Mouse (Mus musculus): ENCODE measurements around the gene Gabpb1. TPM values are rescaled to one million over a fixed set of nuclear protein-coding genes. Genes with fewer than 3 reads are reported as not detected.

The Gabpb1 gene
- polyA plus RNA-seq, 1 experiment from 2014 or later: 28.5 TPM

DNA sequence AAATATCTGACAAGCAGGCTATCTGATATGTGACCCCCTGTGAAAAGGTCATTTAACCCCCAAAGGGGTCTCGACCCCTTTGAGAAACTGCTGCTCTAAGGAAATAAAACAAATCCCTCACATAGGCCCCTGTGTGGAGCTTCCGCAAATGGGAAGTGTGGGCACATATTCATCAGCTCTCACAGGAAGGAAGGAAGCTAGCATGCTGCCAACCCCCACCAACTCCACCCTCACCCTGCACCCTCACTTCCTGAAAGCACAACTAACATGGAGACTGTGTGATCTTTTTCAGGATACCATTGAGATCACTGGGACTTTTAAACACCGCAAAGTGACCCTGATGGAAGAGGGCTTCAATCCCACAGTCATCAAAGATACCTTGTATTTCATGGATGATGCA is 88.7 kb downstream of the Gabpb1 start:
- no peak overlapping the region for H3K9ac ChIP-seq
- no peak overlapping the region for H3K4me2 ChIP-seq
- H3K27ac ChIP-seq: no peak overlapping the region
- H3K4me3 ChIP-seq: no peak overlapping the region
- no peaks in the 10 kb centered on the region for H3K4me1 ChIP-seq (replicated peaks)
- 69% methylated on average over 3 of the region's 3 CpGs for WGBS
- H3K9me3 ChIP-seq (replicated peaks): no peaks in the 10 kb centered on the region
- ATAC-seq (replicated peaks; ENCODE audit: insufficient number of reproducible peaks, insufficient read depth, low FRiP score, low read depth): no peak
- H3K27me3 ChIP-seq: no peaks in the 10 kb centered on the region
- no peaks in the 10 kb centered on the region for H3K36me3 ChIP-seq

DNA sequence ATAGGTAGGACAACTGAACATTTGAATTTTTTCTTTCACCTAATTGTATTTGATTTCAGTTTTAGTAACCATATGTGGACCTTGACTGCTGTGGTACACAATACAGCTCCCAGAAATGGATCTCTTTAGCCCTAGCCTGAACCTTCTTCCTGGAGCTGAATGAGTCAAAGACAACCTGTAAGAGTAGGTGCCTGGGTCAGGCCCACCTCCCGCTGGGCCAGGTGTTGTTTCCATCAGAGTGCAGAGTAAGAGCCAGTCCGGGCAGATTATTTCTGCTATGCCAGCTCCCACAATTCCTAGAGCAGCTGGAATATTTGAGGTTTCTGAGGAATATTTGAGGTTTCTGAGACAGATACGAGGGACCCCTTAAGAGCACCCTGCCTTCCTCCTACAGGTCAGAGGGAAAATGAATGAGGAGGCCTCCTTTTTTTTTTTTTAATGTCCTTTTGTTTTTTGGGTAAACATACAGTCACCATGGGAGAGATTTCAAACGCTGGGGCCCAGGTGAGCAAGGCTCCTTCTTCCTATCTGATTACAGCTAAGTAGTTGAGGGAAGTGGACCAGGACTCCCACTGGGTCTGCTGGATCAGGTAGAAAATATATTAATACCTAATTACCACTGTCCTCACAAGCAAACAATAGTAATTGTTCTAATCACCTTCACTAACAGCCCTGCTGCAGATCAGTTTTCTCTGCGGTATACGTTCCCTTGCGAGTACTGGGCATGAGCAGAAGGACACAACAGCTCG is 91.3 kb downstream of the Gabpb1 start:
- no peak for ATAC-seq (replicated peaks; ENCODE audit: insufficient number of reproducible peaks, insufficient read depth, low FRiP score, low read depth)

DNA sequence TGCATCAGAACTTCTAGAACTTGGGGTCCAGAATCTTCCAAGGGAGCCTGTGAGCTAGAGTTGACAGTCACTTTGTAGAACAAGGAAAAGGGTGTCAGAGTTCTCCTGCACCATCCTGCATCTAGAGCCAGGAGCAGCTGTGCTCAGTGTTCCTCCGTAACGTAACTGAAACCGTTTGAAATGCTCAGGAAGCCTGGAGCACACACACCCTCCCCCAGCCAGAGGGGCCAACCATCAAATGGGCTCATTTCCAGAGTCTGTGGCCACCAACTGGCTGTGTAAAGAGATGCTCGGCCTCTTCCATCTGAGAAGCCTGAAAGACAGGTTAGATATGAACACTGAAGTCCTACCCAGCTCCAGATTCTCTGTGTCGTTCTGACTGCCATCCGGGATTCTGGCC is 92.2 kb downstream of the Gabpb1 start:
- H3K27ac ChIP-seq: no peak overlapping the region
- no peaks in the 10 kb centered on the region for H3K27me3 ChIP-seq
- ATAC-seq (replicated peaks; ENCODE audit: insufficient number of reproducible peaks, insufficient read depth, low FRiP score, low read depth): no peak
- no peaks in the 10 kb centered on the region for H3K36me3 ChIP-seq
- 64% methylated on average over 6 of the region's 6 CpGs for WGBS
- H3K4me3 ChIP-seq: no peak overlapping the region
- H3K9ac ChIP-seq: no peak overlapping the region
- no peaks in the 10 kb centered on the region for H3K4me1 ChIP-seq (replicated peaks)
- H3K4me2 ChIP-seq: no peak overlapping the region
- no peaks in the 10 kb centered on the region for H3K9me3 ChIP-seq (replicated peaks)

More for the DNA sequence above, 91.3 kb downstream of the Gabpb1 start:
- Histone ChIP-seq H3K4me3 (no peak overlapping the region), H3K4me2 (no peak overlapping the region), H3K9ac (no peak overlapping the region), H3K4me1 (replicated peaks) (no peaks in the 10 kb centered on the region), H3K9me3 (replicated peaks) (no peaks in the 10 kb centered on the region), H3K27ac (no peak overlapping the region), H3K27me3 (no peaks in the 10 kb centered on the region), H3K36me3 (no peaks in the 10 kb centered on the region)
- WGBS: 74% methylated on average over 8 of the region's 8 CpGs

DNA sequence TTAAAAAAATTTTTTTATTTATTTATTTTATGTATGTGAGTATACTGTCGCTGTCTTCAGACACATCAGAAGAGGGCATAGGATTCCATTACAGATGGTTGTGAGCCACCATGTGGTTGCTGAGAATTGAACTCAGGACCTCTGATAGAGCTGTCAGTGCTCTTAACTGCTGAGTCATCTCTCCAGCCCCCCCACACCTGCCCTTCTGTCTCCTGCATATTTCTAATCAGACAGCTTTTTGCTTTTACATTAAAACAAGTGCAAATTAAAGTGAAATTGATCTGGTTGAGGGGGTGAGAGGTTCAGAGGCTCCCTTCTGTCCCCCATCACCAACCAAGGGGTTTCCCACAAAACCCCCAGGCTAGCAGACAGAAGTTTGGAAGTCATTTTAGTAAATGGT is 96.9 kb downstream of the Gabpb1 start:
- WGBS: 85% methylated on average over 1 of the region's 1 CpGs
- no peak overlapping the region for H3K4me2 ChIP-seq
- no peaks in the 10 kb centered on the region for H3K27me3 ChIP-seq
- no peak overlapping the region for H3K9ac ChIP-seq
- no peak for ATAC-seq (replicated peaks; ENCODE audit: insufficient number of reproducible peaks, insufficient read depth, low FRiP score, low read depth)
- H3K27ac ChIP-seq: no peak overlapping the region
- no peaks in the 10 kb centered on the region for H3K4me1 ChIP-seq (replicated peaks)
- H3K36me3 ChIP-seq: no peaks in the 10 kb centered on the region
- H3K4me3 ChIP-seq: no peak overlapping the region
- H3K9me3 ChIP-seq (replicated peaks): no peaks in the 10 kb centered on the region

Other genes with a start within 250 kb of the Gabpb1 start
- gene Atp8b4, start 175.7 kb downstream of the Gabpb1 start, polyA plus RNA-seq (2015; fragmentation: Nextera tagmentation; extraction: Ambion mirVana): 0.34 and 3.0 TPM in 2 replicates
- 0.24 and 1.1 TPM in 2 replicates for gene Slc27a2, start 123.9 kb downstream of the Gabpb1 start, polyA plus RNA-seq (2015; fragmentation: Nextera tagmentation; extraction: Ambion mirVana)
- gene Hdc, start 57.0 kb downstream of the Gabpb1 start, polyA plus RNA-seq (2015; fragmentation: Nextera tagmentation; extraction: Ambion mirVana): 9.2 and 10.6 TPM in 2 replicates
- 26.8 and 30.7 TPM in 2 replicates for gene Usp8, start 31.0 kb upstream of the Gabpb1 start, polyA plus RNA-seq (2015; fragmentation: Nextera tagmentation; extraction: Ambion mirVana)
- 1.8 and 2.2 TPM in 2 replicates for gene Usp50, start 107.1 kb upstream of the Gabpb1 start, polyA plus RNA-seq (2015; fragmentation: Nextera tagmentation; extraction: Ambion mirVana)
- 40.1 and 42.7 TPM in 2 replicates for gene Trpm7, start 199.9 kb upstream of the Gabpb1 start, polyA plus RNA-seq (2015; fragmentation: Nextera tagmentation; extraction: Ambion mirVana)

Measured in heart, embryonic 15.5 days (tissue).